Mouse (Mus musculus): Measurements from ENCODE around the gene Zbtb20.
A peak's percentile ranks its signal among the peaks of the same experiment; 100 is the strongest.

Zbtb20 gene

DNA sequence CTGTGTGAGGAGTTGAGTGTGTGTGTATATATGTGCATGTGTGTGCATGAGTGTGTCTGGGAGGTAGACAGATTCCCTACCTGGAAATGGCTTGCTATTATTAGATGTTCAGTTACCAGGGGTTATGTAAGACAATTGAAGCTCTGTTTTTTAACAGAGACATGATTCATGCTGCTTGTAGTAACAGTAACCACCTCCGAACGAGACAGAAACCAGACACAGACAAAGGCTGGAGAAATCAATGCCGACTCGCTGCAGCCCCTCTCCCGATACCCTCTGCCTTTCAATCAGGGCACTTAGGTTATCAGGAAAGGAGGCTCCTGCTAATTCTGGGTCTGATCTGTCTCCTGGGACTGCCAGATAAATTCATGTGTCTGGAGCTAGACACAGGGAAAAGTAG is 681.7 kb downstream of the Zbtb20 start:
- DNase-seq (ENCODE audit: low read depth, low spot score), result no peak

DNA sequence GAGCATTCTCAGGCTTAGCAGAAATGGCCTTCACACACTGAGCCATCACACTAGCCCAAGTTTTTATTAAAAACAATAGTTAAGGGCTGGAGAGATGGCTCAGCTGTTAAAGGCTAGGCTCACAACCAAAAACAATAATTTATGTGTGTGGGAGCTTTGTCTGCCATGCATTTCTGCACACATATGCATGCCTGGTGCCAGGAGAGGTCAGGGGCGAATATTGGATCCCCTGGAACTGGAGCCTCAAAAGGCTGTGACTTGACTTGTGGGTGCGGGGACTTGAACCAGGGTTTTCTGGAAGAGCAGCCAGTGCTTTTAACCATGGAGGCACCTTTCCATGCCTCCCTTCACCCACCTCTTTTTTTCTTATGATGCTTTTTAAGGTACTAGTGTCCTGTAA is 685.6 kb downstream of the Zbtb20 start:
- no peak for DNase-seq (ENCODE audit: low read depth, low spot score)

DNA sequence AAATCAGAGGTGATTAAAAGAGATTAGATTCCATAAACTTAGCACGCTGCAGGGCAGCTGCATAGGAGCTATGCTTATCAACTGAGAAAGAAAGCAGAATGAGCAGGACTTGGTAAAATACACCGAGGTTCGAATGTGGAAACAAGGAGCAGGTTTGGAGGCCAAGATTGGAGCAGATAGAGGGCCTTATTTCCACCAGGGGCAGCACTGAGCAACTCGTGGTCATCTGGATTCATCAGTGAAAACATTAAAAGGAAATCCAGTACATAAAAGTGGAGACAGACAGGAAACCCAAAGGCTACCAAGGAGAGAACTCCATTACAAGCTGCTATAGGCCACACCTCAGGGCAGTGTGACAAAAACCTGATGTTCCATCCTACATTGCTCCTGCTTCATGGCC is 686.3 kb downstream of the Zbtb20 start:
- peak; percentile 14 for DNase-seq (ENCODE audit: low read depth, low spot score)

DNA sequence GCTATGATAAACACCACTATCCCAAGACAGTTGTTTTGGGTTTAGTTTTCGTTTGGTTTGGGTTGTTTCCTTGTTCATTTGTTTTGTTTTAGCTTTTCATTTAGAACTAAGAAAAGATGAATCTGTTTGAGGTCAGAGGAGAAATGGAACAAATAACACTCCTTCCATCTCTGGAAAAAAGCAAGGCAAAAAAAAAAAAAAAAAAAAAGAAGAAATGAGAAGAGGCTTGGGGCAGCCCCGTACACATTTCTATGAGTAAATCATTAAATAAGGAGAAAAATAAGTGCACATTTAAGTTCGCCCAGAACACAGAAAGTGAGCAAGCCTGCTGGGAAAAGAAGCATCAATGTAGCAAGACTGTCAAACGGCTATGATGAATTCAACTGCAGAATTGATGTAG is 690.2 kb downstream of the Zbtb20 start:
- no peak for DNase-seq (ENCODE audit: low read depth, low spot score)

DNA sequence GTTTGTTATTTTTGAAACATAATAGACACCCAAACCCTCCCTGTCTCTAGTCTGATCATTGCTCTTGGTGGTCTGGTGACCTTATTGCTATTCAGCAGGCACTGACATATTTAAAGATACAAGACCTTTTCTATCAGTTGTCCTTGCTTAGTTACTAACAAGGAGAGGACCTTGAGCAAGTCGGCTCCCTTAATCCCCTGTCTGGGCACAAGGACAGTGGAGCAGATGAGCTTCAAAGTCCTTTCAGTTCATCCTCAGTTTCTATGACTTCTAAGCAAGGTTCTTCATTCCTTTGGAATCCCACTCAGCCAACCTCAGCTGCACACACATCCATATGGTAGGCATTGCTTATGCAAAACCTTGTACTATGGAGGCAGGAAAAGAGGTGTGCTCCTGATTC is 690.8 kb downstream of the Zbtb20 start:
- no peak for DNase-seq (ENCODE audit: low read depth, low spot score)

DNA sequence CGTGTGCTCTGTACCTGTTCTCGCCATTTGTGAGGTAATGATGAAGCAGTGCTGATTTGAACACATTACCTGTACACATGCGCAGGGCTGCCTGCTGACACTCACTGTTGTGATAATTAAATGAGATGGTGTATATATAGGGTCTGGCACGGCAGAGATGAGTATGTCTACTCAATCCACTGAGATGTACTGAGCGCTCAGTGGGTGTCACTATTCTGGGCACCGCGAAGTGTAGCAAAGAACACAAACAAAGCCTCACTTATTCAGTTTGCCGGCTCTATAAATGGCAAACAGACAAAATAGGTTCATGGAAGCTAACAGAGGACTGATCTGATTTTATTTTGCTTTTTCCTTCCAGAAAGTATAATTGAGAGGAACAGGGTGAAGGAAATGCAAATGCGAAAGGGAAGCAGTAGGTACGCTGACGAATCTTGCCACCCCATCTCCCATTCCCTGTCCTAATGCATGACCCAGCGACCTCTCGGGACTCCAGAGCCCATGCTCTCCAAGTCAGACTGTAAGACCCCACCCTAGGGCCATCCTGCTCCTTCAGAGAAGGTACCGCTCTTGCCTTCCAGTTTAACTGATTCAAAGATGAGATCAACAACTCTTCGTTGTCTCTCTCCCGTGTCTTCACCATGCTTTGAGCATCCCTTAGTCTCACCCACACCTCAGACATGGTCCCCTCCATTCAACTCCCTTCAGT is 695.8 kb downstream of the Zbtb20 start:
- DNase-seq (ENCODE audit: low read depth, low spot score), result no peak

DNA sequence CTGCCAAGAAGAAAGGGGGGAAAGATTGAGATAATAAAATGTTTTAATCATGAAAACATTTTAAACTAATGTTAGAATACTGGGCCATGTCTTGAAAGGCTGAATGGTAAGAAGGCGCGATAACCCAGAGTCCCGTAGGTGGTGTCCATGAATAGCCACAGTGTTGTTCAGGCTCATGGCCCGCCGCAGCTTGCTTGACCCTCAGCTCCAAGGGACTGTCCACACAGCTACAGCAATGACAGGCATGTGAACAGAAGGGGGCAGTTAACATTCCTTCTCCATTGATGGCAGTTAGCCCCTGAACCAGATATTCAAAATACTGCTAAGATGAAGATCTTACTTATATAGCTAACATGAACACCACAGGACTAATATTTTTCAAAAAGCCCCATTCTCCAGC is 696.5 kb downstream of the Zbtb20 start:
- DNase-seq (ENCODE audit: low read depth, low spot score), result no peak

DNA sequence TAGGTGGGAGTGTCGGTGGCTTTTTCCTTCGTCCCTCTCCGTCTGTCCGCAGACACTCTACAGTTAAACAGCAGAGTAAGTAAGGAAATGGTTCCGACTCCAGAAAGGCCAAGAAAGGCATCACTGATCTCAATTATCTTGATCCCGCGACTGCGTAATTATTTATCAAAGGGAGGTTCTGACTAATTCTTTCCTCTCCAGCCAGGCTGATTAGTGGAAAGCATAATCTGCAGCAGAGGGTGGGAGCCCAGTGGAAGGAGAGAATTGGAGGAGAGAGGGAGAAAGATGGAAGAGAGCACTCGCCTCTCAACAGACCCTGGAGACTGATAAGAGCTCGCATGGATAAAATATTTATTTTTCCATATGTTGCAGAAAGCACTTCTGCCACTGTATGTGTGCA is 697.1 kb downstream of the Zbtb20 start:
- no peak for DNase-seq (ENCODE audit: low read depth, low spot score)

DNA sequence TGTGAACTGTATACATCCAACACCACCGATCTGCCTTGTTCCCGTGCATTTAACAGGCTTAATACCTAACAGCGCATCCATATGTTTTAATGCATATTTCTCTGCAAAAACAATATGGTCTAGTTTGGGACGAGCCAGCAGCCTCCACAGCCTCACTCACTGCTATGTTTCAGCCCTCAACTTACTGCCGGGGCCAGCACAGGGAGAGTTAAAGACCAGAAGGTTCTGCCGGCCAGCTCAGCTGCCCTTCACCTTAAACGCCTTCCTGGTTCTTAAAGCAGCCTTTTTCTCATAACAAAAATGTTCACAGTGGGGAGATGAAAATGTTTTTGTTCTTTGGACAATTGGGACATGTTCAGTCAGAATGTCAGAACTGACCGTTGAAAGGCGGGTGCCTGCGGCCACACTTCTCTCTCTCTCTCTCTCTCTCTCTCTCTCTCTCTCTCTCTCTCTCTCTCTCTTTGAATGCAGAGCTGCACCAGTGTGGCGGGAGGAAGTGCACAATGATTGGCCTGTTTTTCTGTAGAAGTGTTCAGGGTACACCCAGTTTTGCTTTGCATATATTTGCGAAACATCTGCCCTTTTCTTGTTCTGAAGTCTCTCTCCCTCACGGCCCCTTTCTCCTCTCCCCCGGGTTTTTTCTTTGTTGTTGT is 697.6 kb downstream of the Zbtb20 start:
- DNase-seq (ENCODE audit: low read depth, low spot score), result peak; percentile 33

DNA sequence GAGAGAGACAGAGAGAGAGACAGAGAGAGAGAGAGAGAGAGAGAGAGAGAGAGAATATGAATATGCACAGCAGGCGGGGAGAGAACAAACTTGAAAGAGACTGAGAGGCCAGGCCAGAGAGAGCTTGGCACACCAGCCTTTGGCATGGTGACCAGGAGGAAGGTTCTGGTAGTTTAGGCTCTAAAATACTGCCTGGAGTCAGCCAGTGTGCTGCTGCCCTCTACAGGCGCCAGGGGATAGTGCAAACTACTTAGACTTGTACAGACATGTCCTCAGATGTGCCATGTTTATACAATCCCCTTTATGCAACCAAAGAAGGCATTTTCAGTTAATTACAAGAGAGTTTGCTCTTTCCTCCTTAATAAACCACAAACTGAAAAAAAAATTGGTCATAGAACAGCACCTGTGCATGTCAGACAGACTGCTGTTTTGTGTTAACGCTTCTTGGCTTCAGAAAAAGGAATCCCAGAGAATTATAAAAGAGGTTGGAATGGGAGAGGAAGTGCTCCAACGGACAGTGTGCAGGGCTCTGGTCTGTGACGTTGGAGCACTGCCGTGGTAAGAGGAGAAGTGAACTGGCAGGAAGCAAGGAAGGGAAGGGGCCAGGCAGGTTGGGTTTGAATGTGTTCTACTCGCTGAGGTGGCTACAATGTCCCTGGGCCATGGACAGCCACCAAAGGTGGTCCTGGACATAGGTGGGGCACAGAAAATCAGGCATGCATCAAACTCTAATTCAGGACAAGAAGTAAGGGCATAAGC is 698.5 kb downstream of the Zbtb20 start:
- peak; percentile 88 for DNase-seq (ENCODE audit: low read depth, low spot score)

DNA sequence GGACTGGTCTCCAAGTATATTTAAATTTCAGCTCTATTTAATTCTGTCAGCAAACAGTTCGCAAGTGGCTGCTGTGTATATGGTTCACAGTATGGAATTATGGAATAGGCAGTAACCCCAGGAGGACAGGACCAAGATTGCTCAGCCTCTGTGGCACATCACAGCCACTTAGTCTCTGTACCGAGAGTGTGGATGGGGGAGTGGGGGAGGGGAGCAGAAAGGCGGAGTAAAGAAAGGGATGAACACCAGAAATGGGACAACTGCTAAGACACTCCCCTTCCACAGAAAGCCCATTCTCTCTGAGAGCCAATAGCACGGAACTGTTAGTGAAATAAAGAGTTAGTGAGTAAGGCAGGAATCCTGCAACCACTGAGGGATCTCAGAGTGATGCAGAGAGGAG is 699.4 kb downstream of the Zbtb20 start:
- DNase-seq (ENCODE audit: low read depth, low spot score), result peak; percentile 50

DNA sequence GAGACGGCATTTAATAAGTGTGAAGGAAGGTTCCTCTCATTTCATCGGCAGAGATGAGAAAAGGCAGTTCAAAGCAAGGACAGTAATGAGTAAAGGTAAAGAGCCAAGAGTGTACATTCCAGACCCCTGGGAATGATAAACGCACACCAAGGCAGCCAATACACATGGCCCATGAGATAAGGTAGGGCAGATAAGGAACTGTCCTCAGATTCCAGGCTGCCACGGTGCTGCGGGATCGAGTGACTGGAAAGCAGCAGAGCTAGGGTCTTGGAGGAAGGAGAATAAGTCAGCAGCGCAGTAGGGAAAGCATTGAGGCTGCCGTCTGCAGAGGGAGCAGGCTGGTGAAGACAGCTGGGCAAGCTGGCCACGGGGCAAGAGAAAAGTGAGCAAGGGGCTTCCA is 699.8 kb downstream of the Zbtb20 start:
- DNase-seq (ENCODE audit: low read depth, low spot score), result no peak

DNA sequence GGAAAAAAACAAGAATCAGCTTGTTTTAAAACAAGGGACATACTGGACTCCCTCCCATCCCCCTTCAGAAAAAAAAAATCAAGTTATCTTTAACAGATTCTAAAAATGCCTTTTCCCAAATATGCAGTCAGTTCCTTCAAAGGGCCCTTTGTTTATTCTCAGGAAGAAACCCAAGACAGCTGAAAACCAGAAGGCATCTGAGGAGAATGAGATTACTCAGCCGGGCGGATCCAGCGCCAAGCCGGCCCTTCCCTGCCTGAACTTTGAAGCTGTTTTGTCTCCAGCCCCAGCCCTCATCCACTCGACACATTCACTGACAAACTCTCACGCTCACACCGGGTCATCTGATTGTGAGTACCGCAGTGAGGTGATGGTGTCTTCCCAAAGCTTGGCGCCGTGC is 701.7 kb downstream of the Zbtb20 start:
- peak; percentile 10 for DNase-seq (ENCODE audit: low read depth, low spot score)

DNA sequence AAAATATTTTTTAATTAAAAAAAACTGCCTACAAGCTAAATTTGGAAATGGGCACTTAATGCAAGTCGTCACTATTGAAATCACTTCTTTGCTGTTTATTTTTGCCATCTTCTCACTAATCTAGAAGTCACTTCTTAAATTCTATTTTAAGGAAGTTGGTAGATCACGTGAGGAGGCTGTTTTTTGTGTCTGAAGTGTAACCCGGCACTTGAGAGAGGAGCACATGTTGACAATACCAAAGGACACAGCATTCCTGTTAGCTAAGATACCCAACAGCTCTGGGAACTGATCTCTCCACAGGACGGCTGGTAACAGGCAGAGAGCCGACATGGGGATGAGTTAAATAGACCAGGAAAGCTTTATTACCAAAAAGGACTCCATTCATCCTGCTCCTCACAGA is 702.7 kb downstream of the Zbtb20 start:
- no peak for DNase-seq (ENCODE audit: low read depth, low spot score)

DNA sequence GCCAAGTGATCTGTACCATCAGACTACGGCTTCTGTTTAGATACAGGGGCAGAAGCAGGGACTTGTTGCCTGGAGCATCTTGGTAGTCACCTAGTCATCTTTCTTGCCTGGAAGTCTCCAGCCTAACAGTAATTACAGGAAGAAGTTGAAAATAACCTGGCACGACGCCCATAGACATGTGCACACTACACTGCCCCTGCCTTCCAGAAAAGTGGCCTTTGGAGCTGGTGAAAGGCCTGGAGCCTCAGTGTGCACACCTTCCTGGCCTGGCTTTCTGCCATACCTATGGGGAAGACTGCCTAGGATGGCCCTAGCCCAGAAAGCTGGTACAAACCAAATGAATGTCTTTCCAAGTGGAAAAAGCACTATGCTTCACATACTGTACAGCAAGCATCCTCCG is 703.4 kb downstream of the Zbtb20 start:
- DNase-seq (ENCODE audit: low read depth, low spot score), result no peak

DNA sequence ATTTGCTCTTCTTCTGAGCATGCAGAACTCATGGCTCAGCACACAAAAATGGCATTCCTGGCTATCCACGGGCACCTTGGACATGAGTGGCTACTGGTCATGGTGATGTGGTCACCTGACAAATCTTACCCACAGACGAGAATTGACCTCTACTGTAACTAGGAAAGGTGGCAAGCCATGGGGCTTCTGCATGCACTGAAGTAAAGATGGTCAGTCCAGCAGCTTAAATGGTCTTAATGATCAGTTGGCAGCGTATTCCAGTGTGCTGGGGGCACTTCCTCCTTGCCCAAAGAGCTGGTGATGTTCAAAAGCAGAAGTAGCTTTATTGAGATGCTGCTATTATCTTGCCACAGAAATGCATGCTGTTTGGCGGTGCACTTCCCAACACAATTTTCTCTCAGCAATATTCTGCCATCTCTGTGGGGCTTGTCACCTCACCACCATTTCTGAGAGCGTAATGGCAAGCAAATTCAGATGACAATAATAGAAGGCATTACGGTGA is 704.7 kb downstream of the Zbtb20 start:
- DNase-seq (ENCODE audit: low read depth, low spot score), result no peak

DNA sequence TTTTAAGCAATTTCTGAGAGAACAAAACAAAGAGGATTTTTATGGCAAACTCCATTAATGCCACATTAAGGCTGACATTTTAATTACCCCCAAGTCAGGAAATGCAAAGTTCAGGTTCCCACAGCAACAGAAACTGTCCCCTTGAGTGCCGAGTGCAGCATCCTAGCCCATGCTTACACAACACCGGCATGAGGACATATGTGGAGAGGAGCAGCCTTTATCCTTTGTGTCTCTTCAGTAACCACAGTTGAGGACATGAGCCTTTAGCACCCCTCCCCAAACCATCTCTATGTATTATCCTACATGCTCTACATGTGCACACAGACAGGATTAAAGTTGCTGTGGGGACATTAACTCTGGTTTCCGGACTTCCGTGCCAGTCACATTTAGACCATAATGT is 705.9 kb downstream of the Zbtb20 start:
- no peak for DNase-seq (ENCODE audit: low read depth, low spot score)

DNA sequence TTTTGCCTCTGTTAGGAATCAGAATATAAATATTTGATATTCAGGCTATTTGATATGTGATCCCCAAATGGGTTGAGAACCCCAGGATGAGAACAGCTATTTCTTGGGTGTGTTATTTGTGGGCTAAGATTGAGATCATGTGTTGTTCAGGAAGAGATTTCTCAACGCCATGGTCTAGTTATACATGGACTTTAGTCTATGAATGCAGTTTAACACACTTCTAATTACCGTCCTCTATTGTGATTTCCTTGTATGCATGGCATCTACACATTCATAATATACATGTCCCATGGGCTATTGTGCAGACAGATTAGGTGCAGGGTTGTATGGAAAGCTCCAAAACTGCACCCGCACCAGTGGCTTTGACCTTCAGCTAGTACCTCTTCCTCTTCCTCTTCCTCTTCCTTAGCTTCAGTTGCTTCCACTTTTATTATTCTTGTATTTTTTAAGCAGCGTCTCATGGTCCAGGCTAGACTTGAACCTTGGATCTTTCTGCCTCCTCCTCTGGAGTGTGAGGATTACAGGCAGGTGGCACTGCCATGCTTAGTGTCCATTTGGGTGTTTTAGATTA is 711.3 kb downstream of the Zbtb20 start:
- no peak for DNase-seq (ENCODE audit: low read depth, low spot score)

DNA sequence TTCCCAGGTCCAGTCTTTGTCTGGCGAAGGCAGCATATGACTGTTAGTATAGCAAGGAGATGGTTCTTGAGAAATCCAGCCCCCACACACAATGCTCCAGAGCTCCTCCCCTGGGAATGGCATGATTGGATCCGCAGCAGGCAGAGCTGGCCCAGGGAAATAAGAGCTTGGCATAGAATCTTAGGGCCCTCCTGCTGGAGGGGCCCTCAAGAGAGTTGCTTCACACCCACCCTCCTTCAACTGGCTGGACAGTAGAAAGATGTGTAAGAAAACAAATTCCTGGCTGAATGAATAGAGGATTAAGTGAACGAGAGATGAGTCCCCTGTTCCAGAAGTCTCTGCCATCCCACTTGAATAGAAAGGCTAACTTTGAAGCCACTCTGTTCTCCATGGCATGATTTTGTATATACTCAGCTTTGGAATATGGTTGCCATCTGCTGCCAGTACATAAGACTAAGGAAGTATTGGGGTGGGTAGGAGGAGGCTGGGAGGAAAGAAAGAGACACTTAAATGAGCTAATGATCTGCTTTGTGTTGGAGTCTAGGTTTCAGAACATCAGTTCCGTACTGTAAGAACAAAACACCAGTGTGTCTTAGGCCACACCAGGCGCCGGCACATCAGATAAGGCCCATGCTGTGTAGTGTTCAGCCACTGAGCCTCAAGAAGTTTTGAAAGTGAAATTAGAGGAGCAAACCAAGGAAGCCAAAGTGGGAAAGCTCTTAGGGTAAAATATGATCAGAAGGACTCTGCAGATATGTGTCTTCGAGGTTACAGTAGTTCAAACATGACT is 715.2 kb downstream of the Zbtb20 start:
- no peak for DNase-seq (ENCODE audit: low read depth, low spot score)

DNA sequence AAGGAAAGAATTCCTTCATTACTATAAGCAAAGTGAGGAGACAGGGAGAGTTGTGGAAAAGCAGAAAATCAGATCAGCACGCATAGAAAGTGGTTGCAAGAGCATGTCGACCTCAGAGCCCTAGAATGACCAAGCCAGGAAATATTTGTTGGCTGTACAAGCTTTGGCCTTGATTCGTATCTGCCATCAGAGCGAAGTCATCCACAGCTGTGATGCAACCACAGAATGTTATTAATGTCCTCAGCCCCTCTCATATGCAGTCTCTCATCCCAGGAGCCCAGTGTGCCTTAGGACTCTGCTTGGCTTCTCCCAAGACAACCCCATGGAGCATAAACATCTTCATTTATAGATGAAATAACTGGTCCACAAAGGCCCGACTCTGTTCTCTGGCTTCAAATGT is 716.4 kb downstream of the Zbtb20 start:
- DNase-seq (ENCODE audit: low read depth, low spot score), result no peak

DNA sequence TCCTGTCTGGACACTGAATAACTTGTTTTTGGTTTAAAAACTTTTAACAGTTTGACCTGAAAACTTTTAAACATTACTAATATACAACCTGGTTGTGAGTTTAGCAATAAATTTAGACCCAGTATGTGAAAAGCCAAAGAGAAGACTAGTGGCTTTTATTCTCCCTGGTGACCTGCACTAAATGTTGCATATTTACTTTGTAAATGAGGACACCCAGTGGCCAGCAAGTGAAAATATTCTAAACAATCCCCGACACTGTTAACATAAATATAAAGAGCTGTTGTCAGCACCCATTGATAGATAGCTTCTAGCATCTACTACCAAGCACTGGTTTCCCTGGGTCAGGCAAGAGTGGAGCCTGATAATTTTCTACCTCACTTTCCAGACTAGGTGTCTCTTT is 717.1 kb downstream of the Zbtb20 start:
- no peak for DNase-seq (ENCODE audit: low read depth, low spot score)

Measured in ES-CJ7 (cell line).